Mouse (Mus musculus) stomach, embryonic 14.5 days (tissue): ENCODE measurements around the gene Cacna1h. TPM values are rescaled to one million over a fixed set of nuclear protein-coding genes. Genes with fewer than 3 reads are reported as not detected.
A peak's percentile ranks its signal among the peaks of the same experiment; 100 is the strongest.

Experiments used
- ATAC-seq: fragments of 200-750 bp; cut with Nextera tagmentation; 2 replicates; pipeline ENCODE4 v1.8.0; 2017; ENCODE audit warnings: low read depth, moderate TSS enrichment; ENCODE audit not compliant: insufficient number of reproducible peaks, insufficient read depth, low FRiP score
- H3K27ac ChIP-seq: fragments of 300-500 bp; sonication (generic); 2 replicates; pipeline ENCODE4 v1.5.1; 2014; ENCODE audit warnings: mild to moderate bottlenecking, low read length, moderate library complexity, mixed read lengths
- H3K27me3 ChIP-seq: fragments of 300-500 bp; sonication (generic); 2 replicates; pipeline ENCODE4 v1.6.1; 2014; ENCODE audit warnings: low read length, control low read depth, mixed read lengths; ENCODE audit not compliant: control insufficient read depth, insufficient read depth
- H3K36me3 ChIP-seq: fragments of 300-500 bp; sonication (generic); 2 replicates; pipeline ENCODE4 v1.6.1; 2014; ENCODE audit warnings: mild to moderate bottlenecking, control low read depth, low read length, moderate library complexity, mixed read lengths; ENCODE audit not compliant: control insufficient read depth, insufficient read depth
- H3K4me1 ChIP-seq: fragments of 300-500 bp; sonication (generic); 2 replicates; pipeline ENCODE4 v1.6.1; 2014; ENCODE audit warnings: low read length, control low read depth, mixed read lengths; ENCODE audit not compliant: control insufficient read depth, insufficient read depth
- H3K4me2 ChIP-seq: fragments of 300-500 bp; sonication (generic); replicated peaks from 2 replicates; pipeline ENCODE4 v1.6.1; 2014; ENCODE audit warnings: low read depth, low read length, control low read depth
- H3K4me3 ChIP-seq: fragments of 300-500 bp; sonication (generic); 2 replicates; pipeline ENCODE4 v1.5.1; 2014; ENCODE audit warnings: low read depth, low read length, control low read depth
- H3K9ac ChIP-seq: fragments of 300-500 bp; sonication (generic); replicated peaks from 2 replicates; pipeline ENCODE4 v1.6.1; 2014; ENCODE audit warnings: low read depth, mild to moderate bottlenecking, control low read depth, low read length, moderate library complexity, mixed read lengths
- H3K9me3 ChIP-seq: fragments of 300-500 bp; sonication (generic); 2 replicates; pipeline ENCODE4 v1.6.1; 2016; ENCODE audit warnings: low read depth, low read length, control low read depth; ENCODE audit not compliant: control insufficient read depth
- WGBS: fragments of 180-500 bp; shearing (Covaris S2); extraction: QIAGEN DNeasy Blood & Tissue Kit; methylation state at CpG from one replicate; pipeline ENCODE4 v1.1.7; 2014; 5-methylcytosine and 5-hydroxymethylcytosine counted together
- polyA plus RNA-seq: library from polyadenylated mRNA; unstranded; fragments of >200 nt; fragmentation: Nextera tagmentation; extraction: Ambion mirVana; gene quantifications from 2 replicates; pipeline ENCODE4 v1.2.1, GENCODE M21; 2014

The Cacna1h gene
- polyA plus RNA-seq, 1 experiment from 2014 or later = 6.6 TPM

- H3K9me3 ChIP-seq = no peaks in the 10 kb centered on the region
- no peak overlapping the region for H3K9ac ChIP-seq
- no peak overlapping the region for H3K27ac ChIP-seq
- no peaks in the 10 kb centered on the region for H3K36me3 ChIP-seq
- no peak overlapping the region for H3K4me3 ChIP-seq
- no peak for ATAC-seq
- no peaks in the 10 kb centered on the region for H3K27me3 ChIP-seq
- no peak overlapping the region for H3K4me2 ChIP-seq
- WGBS = 63% methylated on average over 6 of the region's 6 CpGs
- peaks cover 39% of the 10 kb centered on the region for H3K4me1 ChIP-seq
Observed at GRCm38 (mm10) chr17:25410180-25410579, 23.4 kb downstream of the Cacna1h start.

- no peak overlapping the region for H3K27ac ChIP-seq
Observed at GRCm38 (mm10) chr17:25409621-25410020, 24.0 kb downstream of the Cacna1h start.

GRCm38 (mm10) chr17:25408302-25408999 lies 25.1 kb downstream of the Cacna1h start:
- H3K27ac ChIP-seq = no peak overlapping the region
- no peak for ATAC-seq
- no peak overlapping the region for H3K9ac ChIP-seq
- 75% methylated on average over 7 of the region's 7 CpGs for WGBS
- H3K4me2 ChIP-seq = no peak overlapping the region
- H3K9me3 ChIP-seq = no peaks in the 10 kb centered on the region
- H3K36me3 ChIP-seq = no peaks in the 10 kb centered on the region
- no peaks in the 10 kb centered on the region for H3K27me3 ChIP-seq
- no peak overlapping the region for H3K4me3 ChIP-seq
- H3K4me1 ChIP-seq = peaks cover 37% of the 10 kb centered on the region

More at GRCm38 (mm10) chr17:25409621-25410020, 24.0 kb downstream of the Cacna1h start:
- H3K4me2 ChIP-seq = no peak overlapping the region
- no peaks in the 10 kb centered on the region for H3K36me3 ChIP-seq
- no peak overlapping the region for H3K4me3 ChIP-seq
- WGBS = 72% methylated on average over 7 of the region's 7 CpGs
- H3K27me3 ChIP-seq = no peaks in the 10 kb centered on the region
- H3K4me1 ChIP-seq = peaks cover 39% of the 10 kb centered on the region
- no peak for ATAC-seq
- no peak overlapping the region for H3K9ac ChIP-seq
- no peaks in the 10 kb centered on the region for H3K9me3 ChIP-seq

GRCm38 (mm10) chr17:25407352-25407751 lies 26.2 kb downstream of the Cacna1h start:
- Histone ChIP-seq H3K9me3 (no peaks in the 10 kb centered on the region), H3K4me3 (no peak overlapping the region), H3K27ac (no peak overlapping the region), H3K36me3 (no peaks in the 10 kb centered on the region), H3K27me3 (no peaks in the 10 kb centered on the region), H3K9ac (no peak overlapping the region), H3K4me1 (peaks cover 37% of the 10 kb centered on the region), H3K4me2 (no peak overlapping the region)
- ATAC-seq = no peak
- WGBS = 55% methylated on average over 4 of the region's 4 CpGs

- Histone ChIP-seq H3K4me1 (peaks cover 37% of the 10 kb centered on the region), H3K36me3 (no peaks in the 10 kb centered on the region), H3K9ac (no peak overlapping the region), H3K27me3 (no peaks in the 10 kb centered on the region), H3K4me2 (no peak overlapping the region), H3K27ac (peak overlapping the region; percentile 44; the same call in 1 of the 2 replicates), H3K4me3 (no peak overlapping the region), H3K9me3 (no peaks in the 10 kb centered on the region)
- no peak for ATAC-seq
- WGBS = 25% methylated on average over 6 of the region's 6 CpGs
Observed at GRCm38 (mm10) chr17:25406011-25406441, 27.6 kb downstream of the Cacna1h start.

- H3K27ac ChIP-seq = peak overlapping the region; percentile 44; the same call in 1 of the 2 replicates
- H3K4me2 ChIP-seq = no peak overlapping the region
- 9% methylated on average over 10 of the region's 10 CpGs for WGBS
- no peak overlapping the region for H3K9ac ChIP-seq
- H3K9me3 ChIP-seq = no peaks in the 10 kb centered on the region
- H3K4me1 ChIP-seq = peaks cover 32% of the 10 kb centered on the region
- no peaks in the 10 kb centered on the region for H3K36me3 ChIP-seq
- H3K4me3 ChIP-seq = no peak overlapping the region
- no peaks in the 10 kb centered on the region for H3K27me3 ChIP-seq
- peak; percentile 87 for ATAC-seq
Observed at GRCm38 (mm10) chr17:25405224-25405895, 28.2 kb downstream of the Cacna1h start.

- Histone ChIP-seq H3K27ac (no peak overlapping the region), H3K4me2 (no peak overlapping the region), H3K9me3 (no peaks in the 10 kb centered on the region), H3K4me1 (peaks cover 32% of the 10 kb centered on the region), H3K27me3 (no peaks in the 10 kb centered on the region), H3K36me3 (no peaks in the 10 kb centered on the region), H3K4me3 (no peak overlapping the region), H3K9ac (no peak overlapping the region)
- ATAC-seq = no peak
- WGBS = 58% methylated on average over 3 of the region's 3 CpGs
Observed at GRCm38 (mm10) chr17:25404190-25404589, 29.4 kb downstream of the Cacna1h start.

- Histone ChIP-seq H3K4me3 (no peak overlapping the region), H3K4me1 (peaks cover 26% of the 10 kb centered on the region), H3K27ac (no peak overlapping the region), H3K9ac (no peak overlapping the region), H3K27me3 (no peaks in the 10 kb centered on the region), H3K36me3 (no peaks in the 10 kb centered on the region), H3K4me2 (no peak overlapping the region), H3K9me3 (no peaks in the 10 kb centered on the region)
- no peak for ATAC-seq
- 86% methylated on average over 13 of the region's 13 CpGs for WGBS
Observed at GRCm38 (mm10) chr17:25402224-25402623, 31.4 kb downstream of the Cacna1h start.
